Mouse (Mus musculus) G1E (cell line): Measurements from ENCODE around the gene Aacs. TPM values are rescaled to one million over a fixed set of nuclear protein-coding genes. Genes with fewer than 3 reads are reported as not detected.

Experiments
- ATAC-seq: 2 replicates; pipeline ENCODE4 v1.8.0; 2016; ENCODE audit warnings: mild to moderate bottlenecking; ENCODE audit not compliant: insufficient number of reproducible peaks, poor library complexity, low FRiP score, severe bottlenecking; ENCODE audit errors: extremely low read depth
- DNase-seq: peaks from one replicate; pipeline ENCODE4 v3.0.0; 2012; ENCODE audit warnings: low spot score
- H3K27me3 ChIP-seq: 2 replicates; pipeline ENCODE4 v1.6.1; 2012; ENCODE audit warnings: mild to moderate bottlenecking, low read length, inconsistent platforms; ENCODE audit not compliant: insufficient read depth
- H3K36me3 ChIP-seq: replicated peaks from 2 replicates; pipeline ENCODE3; 2012; ENCODE audit warnings: mild to moderate bottlenecking, inconsistent platforms
- H3K4me1 ChIP-seq: 2 replicates; pipeline ENCODE4 v1.6.1; 2012; ENCODE audit warnings: low read depth, low read length, inconsistent platforms, mixed read lengths; ENCODE audit not compliant: insufficient read depth
- H3K4me3 ChIP-seq: 2 replicates; pipeline ENCODE4 v1.5.1; 2012; ENCODE audit warnings: low read depth, mild to moderate bottlenecking, inconsistent platforms, low read length, moderate library complexity, mixed read lengths
- H3K9me3 ChIP-seq: replicated peaks from 2 replicates; pipeline ENCODE4 v1.6.1; 2012; ENCODE audit warnings: inconsistent platforms
- CTCF ChIP-seq: IDR thresholded peaks from 2 replicates; pipeline ENCODE4 v1.5.1; 2012; ENCODE audit warnings: low read depth, low read length, inconsistent platforms, mixed read lengths
- GATA1 ChIP-seq: IDR thresholded peaks from 2 replicates; pipeline ENCODE4 v1.6.1; 2012; ENCODE audit warnings: borderline replicate concordance, low read length, inconsistent platforms, mixed read lengths
- GATA2 ChIP-seq: IDR thresholded peaks from 2 replicates; pipeline ENCODE4 v1.6.1; 2012; ENCODE audit warnings: low read depth, low read length, inconsistent platforms, borderline replicate concordance
- POLR2AphosphoS5 ChIP-seq: IDR thresholded peaks from 2 replicates; pipeline ENCODE4 v1.6.1; 2012; ENCODE audit warnings: low read depth, low read length, inconsistent platforms; ENCODE audit not compliant: insufficient replicate concordance
- TAL1 ChIP-seq: conservative IDR thresholded peaks from 2 replicates; pipeline ENCODE4 v1.6.1; 2012; ENCODE audit warnings: low read depth, low read length, inconsistent platforms, mixed read lengths
- polyA plus RNA-seq: library from polyadenylated mRNA; stranded (reverse); fragments of >175 nt; gene quantifications from 2 replicates; pipeline ENCODE4 v1.2.3, GENCODE M21; 2012
- total RNA-seq, 2 experiments: library from RNA; stranded (forward) in 1 of 2; stranded (reverse) in 1 of 2; fragments of 200-1000 nt in 1 of 2; fragments of >200 nt in 1 of 2; fragmentation: Nextera tagmentation in 1 of 2; gene quantifications; 2 replicates each; pipeline ENCODE4 v1.2.3; 2014 to 2017

Aacs gene
- total and polyA plus RNA-seq, 3 experiments = 4.4 to 27.1 (median 15.7) TPM

- Histone ChIP-seq H3K4me1 (peaks cover 55% of the 10 kb centered on the region), H3K27me3 (no peaks in the 10 kb centered on the region), H3K9me3 (peaks cover 4% of the 10 kb centered on the region; the same call in 1 of the 2 replicates), H3K4me3 (peak within 1 kb of the TSS; percentile 91), H3K36me3 (peaks cover 30% of the 10 kb centered on the region)
- TF ChIP-seq GATA1 (no peak), GATA2 (no peak), TAL1 (no peak), CTCF (no peak), POLR2AphosphoS5 (no peak)
- DNase-seq (peak; percentile 88), ATAC-seq (peak; percentile 48)
Observed at GRCm38 (mm10) chr5:125441234-125442114, 34.1 kb upstream of the Aacs start, which contains the start of gene Bri3bp. TSS of gene Bri3bp (plus strand) at chr5:125441568.

GRCm38 (mm10) chr5:125442136-125442995, 33.2 kb upstream of the Aacs start:
- Histone ChIP-seq H3K36me3 (peaks cover 39% of the 10 kb centered on the region), H3K9me3 (peaks cover 4% of the 10 kb centered on the region; the same call in 1 of the 2 replicates), H3K27me3 (no peaks in the 10 kb centered on the region), H3K4me1 (peaks cover 60% of the 10 kb centered on the region), H3K4me3 (peak overlapping the region; percentile 91)
- TF ChIP-seq POLR2AphosphoS5 = no peak
- TF ChIP-seq GATA1 = no peak
- TF ChIP-seq CTCF = no peak
- TF ChIP-seq TAL1 = no peak
- TF ChIP-seq GATA2 = no peak
- no peak for ATAC-seq
- DNase-seq = peak; percentile 51

GRCm38 (mm10) chr5:125443335-125443734, 32.3 kb upstream of the Aacs start:
- DNase-seq (no peak), ATAC-seq (no peak)
- no peaks in the 10 kb centered on the region for H3K27me3 ChIP-seq
- TF ChIP-seq CTCF = no peak
- TF ChIP-seq POLR2AphosphoS5 = no peak
- no peak for TF ChIP-seq GATA2
- TF ChIP-seq GATA1 = no peak
- TF ChIP-seq TAL1 = no peak
- peak overlapping the region; percentile 30; the same call in 1 of the 2 replicates for H3K4me3 ChIP-seq
- H3K9me3 ChIP-seq = peaks cover 4% of the 10 kb centered on the region; the same call in 1 of the 2 replicates
- peaks cover 67% of the 10 kb centered on the region for H3K4me1 ChIP-seq
- H3K36me3 ChIP-seq = peaks cover 48% of the 10 kb centered on the region

GRCm38 (mm10) chr5:125443915-125444314, 31.7 kb upstream of the Aacs start:
- peaks cover 4% of the 10 kb centered on the region; the same call in 1 of the 2 replicates for H3K9me3 ChIP-seq
- H3K4me1 ChIP-seq = peaks cover 72% of the 10 kb centered on the region
- DNase-seq (no peak), ATAC-seq (no peak)
- H3K27me3 ChIP-seq = no peaks in the 10 kb centered on the region
- H3K4me3 ChIP-seq = no peak overlapping the region; the same call in 1 of the 2 replicates
- TF ChIP-seq GATA2 = no peak
- no peak for TF ChIP-seq POLR2AphosphoS5
- TF ChIP-seq CTCF = no peak
- TF ChIP-seq GATA1 = no peak
- no peak for TF ChIP-seq TAL1
- H3K36me3 ChIP-seq = peaks cover 54% of the 10 kb centered on the region

GRCm38 (mm10) chr5:125444554-125444953, 31.1 kb upstream of the Aacs start:
- Histone ChIP-seq H3K4me1 (peaks cover 76% of the 10 kb centered on the region), H3K9me3 (peaks cover 4% of the 10 kb centered on the region; the same call in 1 of the 2 replicates)
- peak; percentile 4; the same call in 1 of the 2 replicates for ATAC-seq

GRCm38 (mm10) chr5:125446344-125446743, 29.3 kb upstream of the Aacs start:
- DNase-seq (no peak), ATAC-seq (no peak)
- H3K4me1 ChIP-seq = peaks cover 69% of the 10 kb centered on the region
- H3K9me3 ChIP-seq = peaks cover 4% of the 10 kb centered on the region; the same call in 1 of the 2 replicates
- no peak overlapping the region for H3K4me3 ChIP-seq
- no peak for TF ChIP-seq POLR2AphosphoS5
- no peak for TF ChIP-seq GATA1
- no peak for TF ChIP-seq TAL1
- TF ChIP-seq GATA2 = no peak
- no peak for TF ChIP-seq CTCF
- peaks cover 78% of the 10 kb centered on the region for H3K36me3 ChIP-seq
- no peaks in the 10 kb centered on the region for H3K27me3 ChIP-seq

More at GRCm38 (mm10) chr5:125444554-125444953, 31.1 kb upstream of the Aacs start:
- Histone ChIP-seq H3K36me3 (peaks cover 60% of the 10 kb centered on the region), H3K4me3 (no peak overlapping the region; the same call in 1 of the 2 replicates), H3K27me3 (no peaks in the 10 kb centered on the region)
- TF ChIP-seq POLR2AphosphoS5 (no peak), TAL1 (no peak), GATA2 (no peak), CTCF (no peak), GATA1 (no peak)
- DNase-seq = peak; percentile 20
